ENCODE assay signal across 14 mouse cellular contexts in the genomic region with DNA sequence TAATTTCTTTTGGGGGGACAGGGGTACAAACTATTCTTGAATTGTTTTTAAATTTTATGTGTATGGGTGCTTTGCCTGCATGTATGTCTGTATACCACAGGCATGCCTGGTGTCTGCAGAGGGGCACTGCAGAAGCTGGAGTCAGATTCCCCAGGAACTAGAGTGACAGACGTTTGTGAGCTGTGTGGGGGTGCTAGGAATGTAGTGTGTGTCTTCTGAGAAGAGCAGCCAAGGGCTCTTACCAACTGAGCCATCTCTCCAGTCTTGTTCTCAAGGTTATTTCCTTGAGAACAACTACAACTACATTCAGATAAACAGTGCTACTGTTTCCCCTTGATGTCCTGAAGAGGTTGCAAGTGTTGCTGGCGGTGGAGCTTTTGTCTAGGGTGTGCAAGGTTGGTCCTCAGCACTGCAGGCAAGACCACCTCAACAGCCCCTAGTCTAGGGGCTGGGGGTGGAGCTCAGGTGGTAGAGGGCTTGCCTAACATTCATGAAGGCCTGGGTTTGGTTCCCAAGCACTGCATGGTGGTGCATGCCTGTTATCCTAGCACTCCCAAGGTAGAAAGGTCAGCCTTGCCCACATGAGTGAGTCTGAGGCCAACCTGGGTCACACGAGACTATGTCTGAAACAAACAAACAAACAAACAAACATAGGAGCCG. TPM values are rescaled to one million over a fixed set of nuclear protein-coding genes. Genes with fewer than 3 reads are reported as not detected.
DNase-seq lines count a peak whose midpoint lies in the region; ATAC-seq lines count a peak whose summit lies in the region.
"Had no signal": no experiment of that assay in that cellular context is flagged by ENCODE, and none has a peak within 500 bp of the region (broad histone marks: within the 10 kb centered on the region; RNA-seq: fewer than 3 reads in every experiment).

No protein-coding gene starts in this region.

- H3K4me3 ChIP-seq in hindbrain, embryonic 13.5 days = 0 out of 2 replicates have a peak overlapping the region, but pooled peaks have one; percentile 3
- H3K4me3 ChIP-seq in hindbrain, embryonic 10.5 days = no peak overlapping the region
- H3K4me3 ChIP-seq in forebrain, embryonic 15.5 days = 0 out of 2 replicates have a peak overlapping the region, but pooled peaks have one; percentile 7
- no peak overlapping the region for H3K4me3 ChIP-seq in intestine, embryonic 14.5 days (ENCODE audit: low read depth, low read length)
- H3K4me3 ChIP-seq in midbrain, embryonic 16.5 days (ENCODE audit: low read depth, low read length) = no peak overlapping the region
- H3K4me3 ChIP-seq: heart, embryonic 15.5 days had no signal

- 71% methylated on average over 4 of the region's 4 CpGs for WGBS in hindbrain, embryonic 13.5 days
- WGBS in hindbrain, embryonic 10.5 days = 72% methylated on average over 4 of the region's 4 CpGs
- 73% methylated on average over 4 of the region's 4 CpGs for WGBS in forebrain, embryonic 15.5 days
- WGBS in intestine, embryonic 14.5 days = 61% methylated on average over 4 of the region's 4 CpGs
- WGBS in midbrain, embryonic 16.5 days = 69% methylated on average over 4 of the region's 4 CpGs

- no peak overlapping the region for H3K27ac ChIP-seq in hindbrain, embryonic 13.5 days
- H3K27ac ChIP-seq in hindbrain, embryonic 10.5 days = no peak overlapping the region
- H3K27ac ChIP-seq in forebrain, embryonic 15.5 days (replicated peaks) = no peak overlapping the region
- H3K27ac ChIP-seq in intestine, embryonic 14.5 days (ENCODE audit: low read depth) = no peak overlapping the region
- no peak overlapping the region for H3K27ac ChIP-seq in midbrain, embryonic 16.5 days (ENCODE audit: low read length)
- H3K27ac ChIP-seq: heart, embryonic 15.5 days had no signal

- no peaks in the 10 kb centered on the region for H3K9me3 ChIP-seq in hindbrain, embryonic 13.5 days
- no peaks in the 10 kb centered on the region for H3K9me3 ChIP-seq in hindbrain, embryonic 10.5 days
- no peaks in the 10 kb centered on the region for H3K9me3 ChIP-seq in forebrain, embryonic 15.5 days
- no peaks in the 10 kb centered on the region for H3K9me3 ChIP-seq in intestine, embryonic 14.5 days (ENCODE audit: control insufficient read depth, low read length)
- H3K9me3 ChIP-seq in midbrain, embryonic 16.5 days (replicated peaks; ENCODE audit: control insufficient read depth, low read length, poor library complexity, severe bottlenecking) = no peaks in the 10 kb centered on the region
- H3K9me3 ChIP-seq: heart, embryonic 15.5 days had no signal

- H3K9ac ChIP-seq in hindbrain, embryonic 13.5 days = no peak overlapping the region
- peak overlapping the region; percentile 23; the same call in 1 of the 2 replicates for H3K9ac ChIP-seq in forebrain, embryonic 15.5 days (replicated peaks)
- H3K9ac ChIP-seq in intestine, embryonic 14.5 days (ENCODE audit: low read length) = no peak overlapping the region
- H3K9ac ChIP-seq in midbrain, embryonic 16.5 days (ENCODE audit: low read depth, low read length) = no peak overlapping the region
- H3K9ac ChIP-seq: heart, embryonic 15.5 days had no signal

- no peak for DNase-seq in hindbrain, embryonic 10.5 days (ENCODE audit: low spot score)
- DNase-seq in intestine, embryonic 14.5 days (ENCODE audit: low spot score) = no peak
- no peak for DNase-seq in left cerebral cortex, adult 9 months (ENCODE audit: low spot score in 2 of 2)
- no peak for DNase-seq in urinary bladder, postnatal 4 days (ENCODE audit: low spot score in 2 of 2)
- DNase-seq: adrenal gland, postnatal 25 days; cerebellum, postnatal 25 days; gastrocnemius, postnatal 25 days; kidney, adult 8-10 months had no signal

- peaks cover 46% of the 10 kb centered on the region for H3K4me1 ChIP-seq in hindbrain, embryonic 13.5 days (replicated peaks)
- peaks cover 42% of the 10 kb centered on the region for H3K4me1 ChIP-seq in hindbrain, embryonic 10.5 days (replicated peaks)
- peaks cover 40% of the 10 kb centered on the region for H3K4me1 ChIP-seq in forebrain, embryonic 15.5 days
- peaks cover 24% of the 10 kb centered on the region for H3K4me1 ChIP-seq in intestine, embryonic 14.5 days (replicated peaks; ENCODE audit: control insufficient read depth, insufficient read depth, low read length)
- peaks cover 31% of the 10 kb centered on the region for H3K4me1 ChIP-seq in midbrain, embryonic 16.5 days (ENCODE audit: control insufficient read depth, insufficient read depth, low read length)

- no peaks in the 10 kb centered on the region for H3K27me3 ChIP-seq in hindbrain, embryonic 13.5 days
- no peaks in the 10 kb centered on the region for H3K27me3 ChIP-seq in hindbrain, embryonic 10.5 days (ENCODE audit: insufficient read depth, poor library complexity, severe bottlenecking)
- no peaks in the 10 kb centered on the region for H3K27me3 ChIP-seq in forebrain, embryonic 15.5 days
- H3K27me3 ChIP-seq in intestine, embryonic 14.5 days (replicated peaks; ENCODE audit: control insufficient read depth, insufficient read depth, low read length) = no peaks in the 10 kb centered on the region
- no peaks in the 10 kb centered on the region for H3K27me3 ChIP-seq in midbrain, embryonic 16.5 days (ENCODE audit: control insufficient read depth, insufficient read depth, low read depth, low read length)
- H3K27me3 ChIP-seq: heart, embryonic 15.5 days had no signal

- ATAC-seq in hindbrain, embryonic 13.5 days (ENCODE audit: low FRiP score) = no peak
- ATAC-seq in forebrain, embryonic 15.5 days (replicated peaks) = no peak
- ATAC-seq in intestine, embryonic 14.5 days (replicated peaks; ENCODE audit: low FRiP score, low TSS enrichment, low read depth) = no peak
- no peak for ATAC-seq in midbrain, embryonic 16.5 days
- ATAC-seq: CD4-positive, CD25-positive, alpha-beta regulatory T cell, adult 4 months; lung, postnatal 0 days had no signal

- peaks cover 10% of the 10 kb centered on the region; the same call in 1 of the 2 replicates for H3K36me3 ChIP-seq in hindbrain, embryonic 13.5 days
- peaks cover 17% of the 10 kb centered on the region for H3K36me3 ChIP-seq in hindbrain, embryonic 10.5 days
- H3K36me3 ChIP-seq in forebrain, embryonic 15.5 days = 0 out of 2 replicates have a peak, but pooled peaks cover 3% of the 10 kb centered on the region
- H3K36me3 ChIP-seq in intestine, embryonic 14.5 days (ENCODE audit: control insufficient read depth, insufficient read depth, low read length) = peaks cover 11% of the 10 kb centered on the region; the same call in 1 of the 2 replicates
- H3K36me3 ChIP-seq in midbrain, embryonic 16.5 days (ENCODE audit: control insufficient read depth, insufficient read depth, low read length) = no peaks in the 10 kb centered on the region; the same call in 1 of the 2 replicates
- H3K36me3 ChIP-seq: heart, embryonic 15.5 days had no signal

- peak overlapping the region; percentile 29 for H3K4me2 ChIP-seq in hindbrain, embryonic 13.5 days
- no peak overlapping the region; the same call in 1 of the 2 replicates for H3K4me2 ChIP-seq in forebrain, embryonic 15.5 days (replicated peaks)
- H3K4me2 ChIP-seq in intestine, embryonic 14.5 days (ENCODE audit: low read length) = peak overlapping the region; percentile 2; the same call in 1 of the 2 replicates
- peak overlapping the region; percentile 22; the same call in 1 of the 2 replicates for H3K4me2 ChIP-seq in midbrain, embryonic 16.5 days (ENCODE audit: low read length)

RNA-seq across cellular contexts. Expression of a gene that starts 1.8 kb away (rescaled TPM):
- polyA plus RNA-seq in hindbrain, embryonic 13.5 days (2015; fragmentation: Nextera tagmentation; extraction: Ambion mirVana) = 8.6 and 9.1 TPM in 2 replicates
- polyA plus RNA-seq in hindbrain, embryonic 10.5 days (2016; fragmentation: Nextera tagmentation; extraction: Ambion mirVana) = 6.7 and 8.4 TPM in 2 replicates
- 10.7 and 11.1 TPM in 2 replicates for polyA plus RNA-seq in forebrain, embryonic 15.5 days (2015; fragmentation: Nextera tagmentation; extraction: Ambion mirVana)
- polyA plus RNA-seq in intestine, embryonic 14.5 days (2014; fragmentation: Nextera tagmentation; extraction: Ambion mirVana) = 5.3 and 6.5 TPM in 2 replicates
- polyA plus RNA-seq in midbrain, embryonic 16.5 days (2015; fragmentation: Nextera tagmentation; extraction: Ambion mirVana) = 5.3 and 7.3 TPM in 2 replicates

RNA-seq across cellular contexts. Expression of a gene that starts 20.9 kb away (rescaled TPM):
- polyA plus RNA-seq in hindbrain, embryonic 13.5 days (2015; fragmentation: Nextera tagmentation; extraction: Ambion mirVana) = 2.1 and 2.7 TPM in 2 replicates
- polyA plus RNA-seq in hindbrain, embryonic 10.5 days (2016; fragmentation: Nextera tagmentation; extraction: Ambion mirVana) = 1.9 and 2.1 TPM in 2 replicates
- 2.2 and 3.0 TPM in 2 replicates for polyA plus RNA-seq in forebrain, embryonic 15.5 days (2015; fragmentation: Nextera tagmentation; extraction: Ambion mirVana)
- 1.6 and 1.8 TPM in 2 replicates for polyA plus RNA-seq in intestine, embryonic 14.5 days (2014; fragmentation: Nextera tagmentation; extraction: Ambion mirVana)
- 1.3 and 2.0 TPM in 2 replicates for polyA plus RNA-seq in midbrain, embryonic 16.5 days (2015; fragmentation: Nextera tagmentation; extraction: Ambion mirVana)

RNA-seq across cellular contexts. Expression of a gene that starts 20.9 kb away (rescaled TPM):
- polyA plus RNA-seq in hindbrain, embryonic 13.5 days (2015; fragmentation: Nextera tagmentation; extraction: Ambion mirVana) = 42.5 and 44.8 TPM in 2 replicates
- 41.2 and 45.9 TPM in 2 replicates for polyA plus RNA-seq in hindbrain, embryonic 10.5 days (2016; fragmentation: Nextera tagmentation; extraction: Ambion mirVana)
- polyA plus RNA-seq in forebrain, embryonic 15.5 days (2015; fragmentation: Nextera tagmentation; extraction: Ambion mirVana) = 45.5 and 50.2 TPM in 2 replicates
- 45.2 and 48.2 TPM in 2 replicates for polyA plus RNA-seq in intestine, embryonic 14.5 days (2014; fragmentation: Nextera tagmentation; extraction: Ambion mirVana)
- polyA plus RNA-seq in midbrain, embryonic 16.5 days (2015; fragmentation: Nextera tagmentation; extraction: Ambion mirVana) = 47.0 and 47.7 TPM in 2 replicates

RNA-seq across cellular contexts. Expression of a gene that starts 21.0 kb away (rescaled TPM):
- 33.9 and 34.2 TPM in 2 replicates for polyA plus RNA-seq in hindbrain, embryonic 13.5 days (2015; fragmentation: Nextera tagmentation; extraction: Ambion mirVana)
- 39.0 and 40.6 TPM in 2 replicates for polyA plus RNA-seq in hindbrain, embryonic 10.5 days (2016; fragmentation: Nextera tagmentation; extraction: Ambion mirVana)
- polyA plus RNA-seq in forebrain, embryonic 15.5 days (2015; fragmentation: Nextera tagmentation; extraction: Ambion mirVana) = 32.5 and 33.8 TPM in 2 replicates
- 25.7 and 27.4 TPM in 2 replicates for polyA plus RNA-seq in intestine, embryonic 14.5 days (2014; fragmentation: Nextera tagmentation; extraction: Ambion mirVana)
- polyA plus RNA-seq in midbrain, embryonic 16.5 days (2015; fragmentation: Nextera tagmentation; extraction: Ambion mirVana) = 38.6 and 40.7 TPM in 2 replicates

RNA-seq across cellular contexts. Expression of a gene that starts 55.9 kb away (rescaled TPM):
- polyA plus RNA-seq in hindbrain, embryonic 13.5 days (2015; fragmentation: Nextera tagmentation; extraction: Ambion mirVana) = 289 and 295 TPM in 2 replicates
- polyA plus RNA-seq in hindbrain, embryonic 10.5 days (2016; fragmentation: Nextera tagmentation; extraction: Ambion mirVana) = 369 and 408 TPM in 2 replicates
- 258 and 266 TPM in 2 replicates for polyA plus RNA-seq in forebrain, embryonic 15.5 days (2015; fragmentation: Nextera tagmentation; extraction: Ambion mirVana)
- 455 and 463 TPM in 2 replicates for polyA plus RNA-seq in intestine, embryonic 14.5 days (2014; fragmentation: Nextera tagmentation; extraction: Ambion mirVana)
- 252 and 268 TPM in 2 replicates for polyA plus RNA-seq in midbrain, embryonic 16.5 days (2015; fragmentation: Nextera tagmentation; extraction: Ambion mirVana)

Comparison
In these comparisons a context has a peak if more than half of its experiments do, and no peak if none do; other contexts are left out.
1. H3K4me3 ChIP-seq: peak in hindbrain, embryonic 13.5 days (single experiment) and forebrain, embryonic 15.5 days (single experiment); none in hindbrain, embryonic 10.5 days (single experiment), intestine, embryonic 14.5 days (single experiment) and midbrain, embryonic 16.5 days (single experiment).